Mouse (Mus musculus) forebrain, embryonic 16.5 days (tissue): ENCODE measurements around the gene Stat5a. TPM values are rescaled to one million over a fixed set of nuclear protein-coding genes. Genes with fewer than 3 reads are reported as not detected.

Experiments used
- ATAC-seq: fragments of 200-750 bp; cut with Nextera tagmentation; 2 replicates; pipeline ENCODE4 v1.8.0; 2017; ENCODE audit warnings: mild to moderate bottlenecking, moderate library complexity
- H3K27ac ChIP-seq: fragments of 300-500 bp; sonication (generic); 2 replicates; pipeline ENCODE4 v1.5.1; 2014; ENCODE audit warnings: low read length, control low read depth
- H3K27me3 ChIP-seq: fragments of 300-500 bp; sonication (generic); replicated peaks from 2 replicates; pipeline ENCODE4 v1.6.1; 2014; ENCODE audit warnings: low read length; ENCODE audit not compliant: control insufficient read depth, insufficient read depth
- H3K36me3 ChIP-seq: fragments of 300-500 bp; sonication (generic); 2 replicates; pipeline ENCODE4 v1.6.1; 2014; ENCODE audit not compliant: control insufficient read depth, insufficient read depth
- H3K4me1 ChIP-seq: fragments of 300-500 bp; sonication (generic); replicated peaks from 2 replicates; pipeline ENCODE4 v1.6.1; 2014; ENCODE audit warnings: low read length; ENCODE audit not compliant: control insufficient read depth, insufficient read depth
- H3K4me2 ChIP-seq: fragments of 300-500 bp; sonication (generic); 2 replicates; pipeline ENCODE4 v1.6.1; 2014; ENCODE audit warnings: mild to moderate bottlenecking, low read length, control low read depth
- H3K4me3 ChIP-seq: fragments of 300-500 bp; sonication (generic); replicated peaks from 2 replicates; pipeline ENCODE4 v1.5.1; 2014; ENCODE audit warnings: mild to moderate bottlenecking, low read length, control low read depth
- H3K9ac ChIP-seq: fragments of 300-500 bp; sonication (generic); replicated peaks from 2 replicates; pipeline ENCODE4 v1.6.1; 2014; ENCODE audit warnings: low read depth, low read length, control low read depth
- H3K9me3 ChIP-seq: fragments of 300-500 bp; sonication (generic); 2 replicates; pipeline ENCODE4 v1.6.1; 2016; ENCODE audit warnings: low read length; ENCODE audit not compliant: control insufficient read depth
- WGBS: fragments of 180-500 bp; shearing (Covaris S2); extraction: QIAGEN DNeasy Blood & Tissue Kit; methylation state at CpG from one replicate; pipeline ENCODE4 v1.1.7; 2014; 5-methylcytosine and 5-hydroxymethylcytosine counted together
- polyA plus RNA-seq: library from polyadenylated mRNA; unstranded; fragments of >200 nt; fragmentation: Nextera tagmentation; extraction: Ambion mirVana; gene quantifications from 2 replicates; pipeline ENCODE4 v1.2.1, GENCODE M21; 2015

The Stat5a gene
- polyA plus RNA-seq, 1 experiment from 2014 or later = 1.0 TPM

DNA sequence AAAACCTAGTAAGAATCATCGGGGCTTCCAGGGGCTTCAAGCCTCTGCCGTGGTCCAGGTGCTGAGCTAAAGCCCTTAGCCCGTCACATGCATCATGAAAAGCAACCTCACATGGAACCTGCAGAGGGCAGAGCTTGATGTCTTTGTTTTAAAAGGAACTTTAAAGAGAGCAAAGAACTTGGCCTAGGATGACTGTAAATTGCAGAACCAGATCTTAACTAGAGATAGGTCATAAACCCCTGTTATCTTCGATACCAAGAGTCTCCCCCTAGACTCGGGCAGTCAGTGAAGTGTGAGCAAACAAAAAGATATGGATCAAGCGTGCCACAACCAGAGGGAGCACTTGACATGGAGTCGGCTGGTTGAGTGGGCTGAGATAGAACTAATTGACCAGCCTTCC lies 6.5 kb downstream of the Stat5a start:
- ATAC-seq = no peak
- H3K4me2 ChIP-seq = no peak overlapping the region
- peaks cover 4% of the 10 kb centered on the region for H3K4me1 ChIP-seq
- peaks cover 38% of the 10 kb centered on the region for H3K27me3 ChIP-seq
- no peak overlapping the region for H3K9ac ChIP-seq
- H3K36me3 ChIP-seq = no peaks in the 10 kb centered on the region
- no peak overlapping the region for H3K4me3 ChIP-seq
- no peaks in the 10 kb centered on the region for H3K9me3 ChIP-seq
- no peak overlapping the region for H3K27ac ChIP-seq
- WGBS = 89% methylated on average over 7 of the region's 7 CpGs

- ATAC-seq = peak; percentile 68; the same call in 1 of the 2 replicates
- Histone ChIP-seq H3K4me2 (no peak overlapping the region), H3K4me3 (no peak overlapping the region), H3K27me3 (peaks cover 4% of the 10 kb centered on the region), H3K36me3 (no peaks in the 10 kb centered on the region), H3K4me1 (peaks cover 4% of the 10 kb centered on the region; the same call in 1 of the 2 replicates), H3K9me3 (no peaks in the 10 kb centered on the region), H3K27ac (no peak overlapping the region), H3K9ac (no peak overlapping the region)
- WGBS = 52% methylated on average over 10 of the region's 10 CpGs
These were observed 11.3 kb downstream of the Stat5a start for GRCm38 (mm10) chr11:100870256-100870967.

GRCm38 (mm10) chr11:100870968-100871350 lies 11.8 kb downstream of the Stat5a start:
- 76% methylated on average over 8 of the region's 8 CpGs for WGBS
- Histone ChIP-seq H3K27me3 (no peaks in the 10 kb centered on the region), H3K4me2 (no peak overlapping the region), H3K9ac (no peak overlapping the region), H3K4me3 (no peak overlapping the region), H3K36me3 (no peaks in the 10 kb centered on the region), H3K9me3 (no peaks in the 10 kb centered on the region), H3K4me1 (peaks cover 4% of the 10 kb centered on the region; the same call in 1 of the 2 replicates), H3K27ac (no peak overlapping the region)
- ATAC-seq = no peak

- Histone ChIP-seq H3K9me3 (no peaks in the 10 kb centered on the region), H3K4me1 (no peaks in the 10 kb centered on the region), H3K36me3 (no peaks in the 10 kb centered on the region), H3K27ac (no peak overlapping the region), H3K4me2 (no peak overlapping the region), H3K27me3 (no peaks in the 10 kb centered on the region; the same call in 1 of the 2 replicates), H3K4me3 (no peak overlapping the region), H3K9ac (no peak overlapping the region)
- whole genome bisulfite sequencing = 71% methylated on average over 3 of the region's 3 CpGs
- ATAC-seq = no peak
These were observed 16.6 kb downstream of the Stat5a start for GRCm38 (mm10) chr11:100875761-100876160.

DNA sequence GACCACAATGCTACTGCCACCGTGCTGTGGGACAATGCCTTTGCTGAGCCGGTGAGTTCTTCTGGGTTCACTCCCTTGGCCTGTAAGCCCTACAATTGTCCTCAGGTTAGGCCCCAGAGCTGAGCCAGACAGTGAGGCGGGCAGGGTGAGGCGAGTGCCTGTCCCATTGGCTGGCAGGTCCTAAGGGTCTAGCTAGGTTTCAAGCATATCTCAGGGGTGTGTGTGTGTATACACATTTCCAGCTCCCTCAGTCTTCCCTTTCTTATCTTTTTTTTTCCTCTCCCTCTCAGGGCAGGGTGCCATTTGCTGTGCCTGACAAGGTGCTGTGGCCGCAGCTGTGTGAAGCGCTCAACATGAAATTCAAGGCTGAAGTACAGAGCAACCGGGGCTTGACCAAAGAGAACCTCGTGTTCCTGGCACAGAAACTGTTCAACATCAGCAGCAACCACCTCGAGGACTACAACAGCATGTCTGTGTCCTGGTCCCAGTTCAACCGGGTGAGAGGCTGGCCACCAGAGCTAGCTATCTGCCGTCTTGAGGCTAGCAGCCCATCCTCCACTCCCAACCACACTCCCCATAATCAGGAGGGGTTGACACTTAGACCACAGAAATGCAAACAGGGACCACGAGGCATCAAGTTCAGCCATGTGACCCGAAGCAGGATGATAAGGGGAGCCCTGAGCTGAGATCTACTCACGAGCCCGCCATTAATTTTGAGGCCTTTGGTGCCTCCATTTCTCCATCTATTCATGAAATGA lies 20.3 kb downstream of the Stat5a start:
- Histone ChIP-seq H3K27ac (no peak overlapping the region), H3K9me3 (no peaks in the 10 kb centered on the region), H3K9ac (no peak overlapping the region), H3K27me3 (peaks cover 4% of the 10 kb centered on the region), H3K36me3 (no peaks in the 10 kb centered on the region), H3K4me1 (no peaks in the 10 kb centered on the region), H3K4me3 (no peak overlapping the region), H3K4me2 (no peak overlapping the region)
- WGBS = 84% methylated on average over 15 of the region's 15 CpGs
- no peak for ATAC-seq

GRCm38 (mm10) chr11:100883640-100884039 lies 24.5 kb downstream of the Stat5a start:
- WGBS = 90% methylated on average over 10 of the region's 10 CpGs
- Histone ChIP-seq H3K4me1 (no peaks in the 10 kb centered on the region), H3K27me3 (peaks cover 4% of the 10 kb centered on the region), H3K27ac (no peak overlapping the region), H3K4me2 (no peak overlapping the region), H3K36me3 (no peaks in the 10 kb centered on the region), H3K4me3 (no peak overlapping the region), H3K9me3 (no peaks in the 10 kb centered on the region), H3K9ac (no peak overlapping the region)
- no peak for ATAC-seq

GRCm38 (mm10) chr11:100885472-100885871 lies 26.3 kb downstream of the Stat5a start:
- H3K4me1 ChIP-seq = 0 out of 2 replicates have a peak, but pooled peaks cover under 1% of the 10 kb centered on the region
- H3K27ac ChIP-seq = no peak overlapping the region
- no peak for ATAC-seq
- no peak overlapping the region for H3K4me2 ChIP-seq
- no peaks in the 10 kb centered on the region for H3K9me3 ChIP-seq
- H3K4me3 ChIP-seq = no peak overlapping the region
- H3K9ac ChIP-seq = no peak overlapping the region
- peaks cover 4% of the 10 kb centered on the region for H3K27me3 ChIP-seq
- no peaks in the 10 kb centered on the region for H3K36me3 ChIP-seq

- H3K27ac ChIP-seq = no peak overlapping the region
- H3K4me1 ChIP-seq = 0 out of 2 replicates have a peak, but pooled peaks cover 4% of the 10 kb centered on the region
- WGBS = 66% methylated on average over 8 of the region's 8 CpGs
- H3K27me3 ChIP-seq = peaks cover 4% of the 10 kb centered on the region
- no peak for ATAC-seq
- no peak overlapping the region for H3K4me2 ChIP-seq
- H3K36me3 ChIP-seq = no peaks in the 10 kb centered on the region
- no peak overlapping the region for H3K4me3 ChIP-seq
- no peak overlapping the region for H3K9ac ChIP-seq
- H3K9me3 ChIP-seq = no peaks in the 10 kb centered on the region
These were observed 27.1 kb downstream of the Stat5a start for GRCm38 (mm10) chr11:100886188-100886740.

GRCm38 (mm10) chr11:100887236-100887635 lies 28.1 kb downstream of the Stat5a start:
- no peak overlapping the region for H3K4me3 ChIP-seq
- H3K9ac ChIP-seq = no peak overlapping the region
- no peak overlapping the region for H3K27ac ChIP-seq
- H3K4me2 ChIP-seq = no peak overlapping the region
- 0 out of 2 replicates have a peak, but pooled peaks cover 4% of the 10 kb centered on the region for H3K4me1 ChIP-seq
- no peaks in the 10 kb centered on the region for H3K9me3 ChIP-seq
- peaks cover 4% of the 10 kb centered on the region for H3K27me3 ChIP-seq
- WGBS = 83% methylated on average over 4 of the region's 4 CpGs
- no peak for ATAC-seq
- H3K36me3 ChIP-seq = no peaks in the 10 kb centered on the region
